Mouse (Mus musculus) thymus, postnatal 36 days (tissue): ENCODE data around the gene Nek7.

Experiments used
- DNase-seq, 2 experiments: peaks; one replicate each; pipeline ENCODE4 v3.0.0; 2022; ENCODE audit warnings: mixed read lengths in 2 of 2

Gene Nek7

GRCm38 (mm10) chr1:138568434-138569232 is 51.3 kb downstream of the Nek7 start:
- no peak for DNase-seq

- DNase-seq = no peak
Observed at GRCm38 (mm10) chr1:138567946-138568345, 52.0 kb downstream of the Nek7 start.

- no peak for DNase-seq
Observed at GRCm38 (mm10) chr1:138564677-138565076, 55.3 kb downstream of the Nek7 start.

GRCm38 (mm10) chr1:138560733-138561132 is 59.2 kb downstream of the Nek7 start:
- no peak for DNase-seq

GRCm38 (mm10) chr1:138559213-138560101 is 60.5 kb downstream of the Nek7 start:
- DNase-seq = peak in 1 of 2 experiments; percentile 5

- DNase-seq = peak; percentile 18 to 32
Observed at GRCm38 (mm10) chr1:138558342-138558741, 61.6 kb downstream of the Nek7 start.

GRCm38 (mm10) chr1:138554926-138555325 is 65.0 kb downstream of the Nek7 start:
- DNase-seq = no peak

GRCm38 (mm10) chr1:138550184-138550583 is 69.8 kb downstream of the Nek7 start:
- peak; percentile 13 to 22 for DNase-seq

GRCm38 (mm10) chr1:138542170-138542515 is 77.8 kb downstream of the Nek7 start:
- DNase-seq = no peak

GRCm38 (mm10) chr1:138541495-138542169 is 78.3 kb downstream of the Nek7 start:
- no peak for DNase-seq

GRCm38 (mm10) chr1:138539713-138540112 is 80.2 kb downstream of the Nek7 start:
- DNase-seq = no peak

GRCm38 (mm10) chr1:138538217-138538616 is 81.7 kb downstream of the Nek7 start:
- DNase-seq = no peak

GRCm38 (mm10) chr1:138535758-138536574 is 84.0 kb downstream of the Nek7 start:
- no peak for DNase-seq

GRCm38 (mm10) chr1:138530604-138531003 is 89.3 kb downstream of the Nek7 start:
- no peak for DNase-seq

GRCm38 (mm10) chr1:138523962-138524361 is 96.0 kb downstream of the Nek7 start:
- DNase-seq = no peak

- DNase-seq = no peak
Observed at GRCm38 (mm10) chr1:138518235-138518634, 101.7 kb downstream of the Nek7 start.

GRCm38 (mm10) chr1:138517360-138518099 is 102.4 kb downstream of the Nek7 start:
- DNase-seq = peak; percentile 22 to 27

- peak; percentile 21 to 47 for DNase-seq
Observed at GRCm38 (mm10) chr1:138516946-138517345, 103.0 kb downstream of the Nek7 start.

- no peak for DNase-seq
Observed at GRCm38 (mm10) chr1:138515362-138515761, 104.6 kb downstream of the Nek7 start.

GRCm38 (mm10) chr1:138513982-138514381 is 106.0 kb downstream of the Nek7 start:
- no peak for DNase-seq

- DNase-seq = no peak
Observed at GRCm38 (mm10) chr1:138510566-138510965, 109.4 kb downstream of the Nek7 start.
